10 mouse cellular contexts compared by ENCODE assay signal in genomic region chr4:148908760-148909510, GRCm38 (mm10).
DNase-seq lines count a peak whose midpoint lies in the region; ATAC-seq and TF ChIP-seq lines count a peak whose summit lies in the region.
"Had no signal": no experiment of that assay in that cellular context is flagged by ENCODE, and none has a peak within 500 bp of the region (broad histone marks: within the 10 kb centered on the region; RNA-seq: fewer than 3 reads in every experiment).

No protein-coding gene starts in this region.

- peak overlapping the region; percentile 39 for H3K4me2 ChIP-seq in heart, embryonic 14.5 days (ENCODE audit: low read length)
- no peak overlapping the region for H3K4me2 ChIP-seq in hindbrain, embryonic 13.5 days
- H3K4me2 ChIP-seq in lung, embryonic 16.5 days (ENCODE audit: low read depth, low read length) = no peak overlapping the region

- H3K4me3 ChIP-seq in heart, embryonic 14.5 days (ENCODE audit: control insufficient read depth in 1 of 2, insufficient read depth in 1 of 2, low read depth in 1 of 2, low read length in 2 of 2) = no peak overlapping the region
- peak overlapping the region; percentile 48 for H3K4me3 ChIP-seq in E14TG2a.4 (replicated peaks; ENCODE audit: low read length)
- no peak overlapping the region for H3K4me3 ChIP-seq in hindbrain, embryonic 13.5 days
- H3K4me3 ChIP-seq in lung, embryonic 16.5 days (ENCODE audit: low read length) = no peak overlapping the region
- H3K4me3 ChIP-seq: left cerebral cortex, adult 2 months had no signal

- H3K36me3 ChIP-seq in heart, embryonic 14.5 days (ENCODE audit: control insufficient read depth, insufficient read depth, low read length) = 0 out of 2 replicates have a peak, but pooled peaks cover 7% of the 10 kb centered on the region
- H3K36me3 ChIP-seq in E14TG2a.4 (ENCODE audit: insufficient read depth, low read length) = no peaks in the 10 kb centered on the region
- no peaks in the 10 kb centered on the region for H3K36me3 ChIP-seq in hindbrain, embryonic 13.5 days
- H3K36me3 ChIP-seq in lung, embryonic 16.5 days (ENCODE audit: control insufficient read depth, insufficient read depth, low read length) = no peaks in the 10 kb centered on the region

- peaks cover 75 to 100% of the 10 kb centered on the region in 2 experiments for H3K4me1 ChIP-seq in heart, embryonic 14.5 days (ENCODE audit: control insufficient read depth in 2 of 2, insufficient read depth in 2 of 2, low read length in 2 of 2)
- H3K4me1 ChIP-seq in E14TG2a.4 (replicated peaks; ENCODE audit: low read depth, low read length) = peaks cover 94% of the 10 kb centered on the region
- H3K4me1 ChIP-seq in hindbrain, embryonic 13.5 days (replicated peaks) = peaks cover 74% of the 10 kb centered on the region
- H3K4me1 ChIP-seq in lung, embryonic 16.5 days (replicated peaks; ENCODE audit: control insufficient read depth, insufficient read depth, low read length) = peaks cover 25% of the 10 kb centered on the region

- DNase-seq in heart, postnatal 4 days = no peak
- no peak for DNase-seq in gastrocnemius, adult 8-10 months (ENCODE audit: low spot score in 2 of 2)
- DNase-seq in gastrocnemius, postnatal 36 days = no peak
- no peak for DNase-seq in cerebellum, adult 9-11 months
- DNase-seq: cerebellum, postnatal 36 days had no signal

- H3K9me3 ChIP-seq in heart, embryonic 14.5 days (ENCODE audit: control insufficient read depth, low read length) = no peaks in the 10 kb centered on the region
- H3K9me3 ChIP-seq in E14TG2a.4 (ENCODE audit: low read length) = no peaks in the 10 kb centered on the region
- H3K9me3 ChIP-seq in hindbrain, embryonic 13.5 days = no peaks in the 10 kb centered on the region
- no peaks in the 10 kb centered on the region for H3K9me3 ChIP-seq in lung, embryonic 16.5 days (ENCODE audit: control insufficient read depth, low read length)

- intact Hi-C loops in gastrocnemius, postnatal 36 days (cut with DNase I) = no loop called here

- ATAC-seq in heart, embryonic 14.5 days (ENCODE audit: insufficient number of reproducible peaks, insufficient read depth, low FRiP score, low read depth) = no peak; the same call in 1 of the 2 replicates
- ATAC-seq in hindbrain, embryonic 13.5 days (ENCODE audit: low FRiP score) = no peak
- peak; percentile 23; the same call in 1 of the 2 replicates for ATAC-seq in lung, embryonic 16.5 days (ENCODE audit: low read depth)

- peak overlapping the region; percentile 73 to 93 for H3K27ac ChIP-seq in heart, embryonic 14.5 days (replicated peaks in 1 of 2; ENCODE audit: control insufficient read depth in 1 of 2, insufficient read depth in 1 of 2, low read depth in 2 of 2, low read length in 2 of 2)
- H3K27ac ChIP-seq in hindbrain, embryonic 13.5 days = peak overlapping the region; percentile 13; the same call in 1 of the 2 replicates
- H3K27ac ChIP-seq in lung, embryonic 16.5 days (ENCODE audit: low read length) = peak overlapping the region; percentile 47; the same call in 1 of the 2 replicates
- H3K27ac ChIP-seq: left cerebral cortex, adult 2 months had no signal

- TF ChIP-seq CTCF in E14TG2a.4 (conservative IDR thresholded peaks at IDR 0.05; ENCODE audit: low read length) = no peak

- H3K9ac ChIP-seq in heart, embryonic 14.5 days (ENCODE audit: low read length) = peak overlapping the region; percentile 68
- H3K9ac ChIP-seq in hindbrain, embryonic 13.5 days = no peak overlapping the region; the same call in 1 of the 2 replicates
- H3K9ac ChIP-seq in lung, embryonic 16.5 days (ENCODE audit: low read length) = no peak overlapping the region

- 41% methylated on average over 15 of the region's 15 CpGs for WGBS in heart, embryonic 14.5 days
- 77% methylated on average over 15 of the region's 15 CpGs for WGBS in hindbrain, embryonic 13.5 days
- WGBS in lung, embryonic 16.5 days = 63% methylated on average over 15 of the region's 15 CpGs

- no peaks in the 10 kb centered on the region for H3K27me3 ChIP-seq in heart, embryonic 14.5 days (ENCODE audit: control insufficient read depth, insufficient read depth, low read length)
- H3K27me3 ChIP-seq in E14TG2a.4 (ENCODE audit: insufficient read depth, low read length) = no peaks in the 10 kb centered on the region
- H3K27me3 ChIP-seq in hindbrain, embryonic 13.5 days = peaks cover 70% of the 10 kb centered on the region
- H3K27me3 ChIP-seq in lung, embryonic 16.5 days (ENCODE audit: control insufficient read depth, insufficient read depth, low read depth, low read length) = no peaks in the 10 kb centered on the region

Comparison
In these comparisons a context has a peak if more than half of its experiments do, and no peak if none do; other contexts are left out.
1. H3K27ac ChIP-seq: peak in every context shown above with its lines; median percentile 83 in heart, embryonic 14.5 days; 47 in lung, embryonic 16.5 days; 13 in hindbrain, embryonic 13.5 days.